Comparison of ENCODE assay signal across 15 mouse cellular contexts in the genomic region with DNA sequence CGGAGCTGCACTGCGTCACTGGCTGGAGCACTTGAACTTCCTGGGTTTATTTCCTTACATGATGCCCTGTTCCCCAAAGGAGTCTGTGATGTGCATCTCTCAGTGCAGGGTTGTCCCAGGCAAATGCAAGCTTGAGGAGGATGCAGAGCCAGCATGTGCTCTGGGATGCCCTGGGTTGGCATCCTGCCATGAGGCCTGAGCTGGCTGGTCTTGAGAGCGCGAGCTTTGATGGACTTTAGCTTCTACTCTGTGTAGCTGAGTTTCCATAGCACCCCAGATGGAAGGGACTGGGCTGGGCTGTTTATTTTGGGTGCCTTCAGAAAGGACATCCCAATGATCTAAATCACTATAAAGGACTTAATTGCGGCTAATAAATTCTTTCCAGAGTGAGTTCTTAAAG. TPM values are rescaled to one million over a fixed set of nuclear protein-coding genes. Genes with fewer than 3 reads are reported as not detected.
DNase-seq lines count a peak whose midpoint lies in the region; ATAC-seq and TF ChIP-seq lines count a peak whose summit lies in the region.
"Had no signal": no experiment of that assay in that cellular context is flagged by ENCODE, and none has a peak within 500 bp of the region (broad histone marks: within the 10 kb centered on the region; RNA-seq: fewer than 3 reads in every experiment).

No protein-coding gene starts in this region.

- no peaks in the 10 kb centered on the region for H3K36me3 ChIP-seq in heart, embryonic 11.5 days (ENCODE audit: control insufficient read depth, insufficient read depth, low read length)
- H3K36me3 ChIP-seq in midbrain, embryonic 14.5 days (ENCODE audit: control insufficient read depth, insufficient read depth, low read length), result no peaks in the 10 kb centered on the region
- no peaks in the 10 kb centered on the region for H3K36me3 ChIP-seq in midbrain, embryonic 15.5 days (replicated peaks)
- no peaks in the 10 kb centered on the region for H3K36me3 ChIP-seq in thymus, adult 2 months (ENCODE audit: control insufficient read depth, insufficient read depth, low read length)
- H3K36me3 ChIP-seq in forebrain, embryonic 13.5 days (ENCODE audit: poor library complexity, severe bottlenecking), result no peaks in the 10 kb centered on the region
- H3K36me3 ChIP-seq: embryonic facial prominence, embryonic 15.5 days; G1E; heart, embryonic 13.5 days; neural tube, embryonic 13.5 days had no signal

- no peak for TF ChIP-seq POLR2A in thymus, adult 2 months (IDR thresholded peaks at IDR 0.05; ENCODE audit: control insufficient read depth, extremely low read depth, insufficient read depth, low read length, poor library complexity)

- no peak overlapping the region for H3K27ac ChIP-seq in heart, embryonic 11.5 days (ENCODE audit: low read depth, low read length)
- no peak overlapping the region for H3K27ac ChIP-seq in midbrain, embryonic 14.5 days (replicated peaks; ENCODE audit: low read depth, low read length)
- no peak overlapping the region for H3K27ac ChIP-seq in midbrain, embryonic 15.5 days
- no peak overlapping the region for H3K27ac ChIP-seq in thymus, adult 2 months (ENCODE audit: control insufficient read depth, insufficient read depth, low read length)
- no peak overlapping the region for H3K27ac ChIP-seq in forebrain, embryonic 13.5 days
- H3K27ac ChIP-seq: embryonic facial prominence, embryonic 15.5 days; heart, embryonic 13.5 days; neural tube, embryonic 13.5 days had no signal

- H3K9me3 ChIP-seq in heart, embryonic 11.5 days (replicated peaks; ENCODE audit: control insufficient read depth, low read length), result no peaks in the 10 kb centered on the region
- H3K9me3 ChIP-seq in midbrain, embryonic 14.5 days (ENCODE audit: control insufficient read depth, low read length), result no peaks in the 10 kb centered on the region
- H3K9me3 ChIP-seq in midbrain, embryonic 15.5 days, result no peaks in the 10 kb centered on the region
- no peaks in the 10 kb centered on the region for H3K9me3 ChIP-seq in forebrain, embryonic 13.5 days (replicated peaks)
- H3K9me3 ChIP-seq: embryonic facial prominence, embryonic 15.5 days; heart, embryonic 13.5 days; neural tube, embryonic 13.5 days had no signal

- no peak for DNase-seq in heart, postnatal 4 days
- peak; percentile 52 for DNase-seq in midbrain, embryonic 14.5 days
- peak; percentile 82 to 85 for DNase-seq in kidney, adult 8-10 months
- no peak for DNase-seq in thymus, adult 2 months
- DNase-seq: cerebellum, adult 11 months; right cerebral cortex, postnatal 14 days; thymus, postnatal 4 days had no signal

- peaks cover 45% of the 10 kb centered on the region for H3K27me3 ChIP-seq in heart, embryonic 11.5 days (ENCODE audit: control insufficient read depth, insufficient read depth, low read length)
- no peaks in the 10 kb centered on the region for H3K27me3 ChIP-seq in midbrain, embryonic 14.5 days (ENCODE audit: control insufficient read depth, insufficient read depth, low read length)
- H3K27me3 ChIP-seq in midbrain, embryonic 15.5 days (replicated peaks), result no peaks in the 10 kb centered on the region
- H3K27me3 ChIP-seq in thymus, adult 2 months (ENCODE audit: control insufficient read depth, insufficient read depth, low read length), result no peaks in the 10 kb centered on the region
- H3K27me3 ChIP-seq in forebrain, embryonic 13.5 days, result no peaks in the 10 kb centered on the region

- 72% methylated on average over 5 of the region's 5 CpGs for WGBS in heart, embryonic 11.5 days (ENCODE audit: insufficient replicate concordance)
- 79% methylated on average over 5 of the region's 5 CpGs for WGBS in midbrain, embryonic 14.5 days
- WGBS in midbrain, embryonic 15.5 days, result 74% methylated on average over 5 of the region's 5 CpGs
- WGBS in thymus, adult 2 months, result 78% methylated on average over 5 of the region's 5 CpGs
- 69% methylated on average over 5 of the region's 5 CpGs for WGBS in forebrain, embryonic 13.5 days

- no peak overlapping the region for H3K4me3 ChIP-seq in heart, embryonic 11.5 days (ENCODE audit: low read depth, low read length)
- H3K4me3 ChIP-seq in midbrain, embryonic 14.5 days (replicated peaks; ENCODE audit: low read depth, low read length), result no peak overlapping the region
- no peak overlapping the region for H3K4me3 ChIP-seq in midbrain, embryonic 15.5 days
- no peak overlapping the region for H3K4me3 ChIP-seq in thymus, adult 2 months (ENCODE audit: control insufficient read depth, insufficient read depth, low read length)
- H3K4me3 ChIP-seq in forebrain, embryonic 13.5 days, result no peak overlapping the region
- H3K4me3 ChIP-seq: embryonic facial prominence, embryonic 15.5 days; heart, embryonic 13.5 days; neural tube, embryonic 13.5 days had no signal

- peaks cover 34% of the 10 kb centered on the region for H3K4me1 ChIP-seq in heart, embryonic 11.5 days (ENCODE audit: control insufficient read depth, insufficient read depth, low read length)
- H3K4me1 ChIP-seq in midbrain, embryonic 14.5 days (ENCODE audit: control insufficient read depth, insufficient read depth, low read length), result peaks cover 35% of the 10 kb centered on the region
- peaks cover 31% of the 10 kb centered on the region for H3K4me1 ChIP-seq in midbrain, embryonic 15.5 days
- no peaks in the 10 kb centered on the region for H3K4me1 ChIP-seq in thymus, adult 2 months (replicated peaks; ENCODE audit: control insufficient read depth, insufficient read depth, low read length)
- H3K4me1 ChIP-seq in forebrain, embryonic 13.5 days, result peaks cover 42% of the 10 kb centered on the region

- TF ChIP-seq CTCF in thymus, adult 2 months (IDR thresholded peaks at IDR 0.05; ENCODE audit: borderline replicate concordance, control insufficient read depth, extremely low read depth, insufficient read depth, low read length, poor library complexity), result no peak

- ATAC-seq in heart, embryonic 11.5 days (replicated peaks; ENCODE audit: insufficient number of reproducible peaks, low FRiP score, low TSS enrichment), result peak; percentile 34; the same call in 1 of the 2 replicates
- no peak for ATAC-seq in midbrain, embryonic 14.5 days (ENCODE audit: low FRiP score, low TSS enrichment)
- no peak for ATAC-seq in midbrain, embryonic 15.5 days (replicated peaks)
- ATAC-seq in forebrain, embryonic 13.5 days, result no peak

- H3K9ac ChIP-seq in heart, embryonic 11.5 days (ENCODE audit: low read depth, low read length), result no peak overlapping the region
- no peak overlapping the region for H3K9ac ChIP-seq in midbrain, embryonic 14.5 days (replicated peaks; ENCODE audit: low read length)
- no peak overlapping the region for H3K9ac ChIP-seq in midbrain, embryonic 15.5 days
- no peak overlapping the region for H3K9ac ChIP-seq in forebrain, embryonic 13.5 days
- H3K9ac ChIP-seq: embryonic facial prominence, embryonic 15.5 days; heart, embryonic 13.5 days; neural tube, embryonic 13.5 days had no signal

- no peak overlapping the region for H3K4me2 ChIP-seq in heart, embryonic 11.5 days
- H3K4me2 ChIP-seq in midbrain, embryonic 14.5 days (ENCODE audit: low read length), result no peak overlapping the region
- no peak overlapping the region for H3K4me2 ChIP-seq in midbrain, embryonic 15.5 days
- H3K4me2 ChIP-seq in forebrain, embryonic 13.5 days, result no peak overlapping the region
- H3K4me2 ChIP-seq: embryonic facial prominence, embryonic 15.5 days; heart, embryonic 13.5 days; neural tube, embryonic 13.5 days had no signal

RNA-seq across cellular contexts. Expression of a gene that starts 36.5 kb away (rescaled TPM):
- polyA plus RNA-seq in heart, embryonic 11.5 days (2014; fragmentation: Nextera tagmentation; extraction: Ambion mirVana), result 1.8 and 2.7 TPM in 2 replicates
- 1 to 10 TPM; 1.8 to 1.9 TPM for total RNA-seq in heart, postnatal 4 days (2021)
- 2.1 and 2.2 TPM in 2 replicates for polyA plus RNA-seq in midbrain, embryonic 14.5 days (2014; fragmentation: Nextera tagmentation; extraction: Ambion mirVana)
- 1.7 and 2.9 TPM in 2 replicates for polyA plus RNA-seq in midbrain, embryonic 15.5 days (2015; fragmentation: Nextera tagmentation; extraction: Ambion mirVana)
- 37.4 and 45.8 TPM in 2 replicates for polyA plus RNA-seq in thymus, adult 2 months (2012; rRNA removed)
- 0.88 and 0.91 TPM in 2 replicates for polyA plus RNA-seq in forebrain, embryonic 13.5 days (2015; fragmentation: Nextera tagmentation; extraction: Ambion mirVana)
- total RNA-seq: G1E; megakaryocyte-erythroid progenitor cell, adult 5-6 weeks had no signal
- polyA plus RNA-seq: G1E had no signal

Comparison
In these comparisons a context has a peak if more than half of its experiments do, and no peak if none do; other contexts are left out.
1. DNase-seq: peak in midbrain, embryonic 14.5 days (single experiment) and kidney, adult 8-10 months (2 of 2); none in heart, postnatal 4 days (single experiment) and thymus, adult 2 months (single experiment).